Mouse (Mus musculus) liver, adult 2 months (tissue): ENCODE data around the gene 1700010B08Rik. TPM values are rescaled to one million over a fixed set of nuclear protein-coding genes. Genes with fewer than 3 reads are reported as not detected.
"Not testable (repeated sequence)": the region's sequence is repeated elsewhere in the genome, so short reads cannot be mapped to it uniquely, and the experiment has no call there.

Experiments used
- DNase-seq: peaks from one replicate; pipeline ENCODE4 v3.0.0-alpha.2; 2011; ENCODE audit warnings: low read depth, low spot score; ENCODE audit errors: extremely low read depth
- H3K27ac ChIP-seq: fragments of 200-500 bp; replicated peaks from 2 replicates; pipeline ENCODE4 v1.5.1; 2012; ENCODE audit warnings: low read depth, mild to moderate bottlenecking, control low read depth, inconsistent platforms, low read length; ENCODE audit not compliant: insufficient read depth
- H3K27me3 ChIP-seq: fragments of 200-500 bp; 2 replicates; pipeline ENCODE4 v1.6.1; 2012; ENCODE audit warnings: mild to moderate bottlenecking, moderate library complexity, low read length, inconsistent platforms; ENCODE audit not compliant: control insufficient read depth, insufficient read depth
- H3K36me3 ChIP-seq: fragments of 200-500 bp; 2 replicates; pipeline ENCODE4 v1.6.1; 2012; ENCODE audit warnings: low read length, inconsistent platforms; ENCODE audit not compliant: control insufficient read depth, insufficient read depth
- H3K4me1 ChIP-seq: fragments of 200-500 bp; 2 replicates; pipeline ENCODE4 v1.6.1; 2011; ENCODE audit warnings: low read length; ENCODE audit not compliant: control insufficient read depth, insufficient read depth
- H3K4me3 ChIP-seq: fragments of 200-500 bp; 2 replicates; pipeline ENCODE4 v1.5.1; 2011; ENCODE audit warnings: low read depth, mild to moderate bottlenecking, control low read depth, low read length, moderate library complexity; ENCODE audit not compliant: insufficient read depth
- H3K79me2 ChIP-seq: fragments of 200-500 bp; 2 replicates; pipeline ENCODE4 v1.6.1; 2012; ENCODE audit warnings: inconsistent platforms, mild to moderate bottlenecking, low read length, moderate library complexity; ENCODE audit not compliant: control insufficient read depth, insufficient read depth
- H3K9ac ChIP-seq: fragments of 200-500 bp; 2 replicates; pipeline ENCODE4 v1.6.1; 2012; ENCODE audit warnings: low read depth, mild to moderate bottlenecking, control low read depth, inconsistent platforms, low read length
- CTCF ChIP-seq: fragments of 200-500 bp; IDR thresholded peaks from 2 replicates; pipeline ENCODE4 v1.5.1; 2011; ENCODE audit warnings: low read depth, low read length, control low read depth
- POLR2A ChIP-seq: fragments of 200-500 bp; IDR thresholded peaks from 2 replicates; pipeline ENCODE4 v1.6.1; 2011; ENCODE audit warnings: low read length, control low read depth; ENCODE audit not compliant: insufficient read depth; ENCODE audit errors: extremely low read depth
- whole genome bisulfite sequencing: fragments of 180-500 bp; shearing (Covaris S2); methylation state at CpG from one replicate; pipeline ENCODE4 v1.1.7; 2018; 5-methylcytosine and 5-hydroxymethylcytosine counted together
- polyA plus RNA-seq: library from polyadenylated mRNA; depleted of rRNA; stranded (reverse); fragments of >200 nt; gene quantifications from 2 replicates; pipeline ENCODE4 v1.2.3, GENCODE M21; 2012; rRNA removed
- total RNA-seq: library from RNA; depleted of rRNA; stranded (reverse); fragments of >200 nt; gene quantifications from 2 replicates; pipeline ENCODE4 v1.2.3, GENCODE M21; 2014; rRNA removed

The 1700010B08Rik gene
- total RNA-seq (not detected in 2 replicates), polyA plus RNA-seq (not detected in 2 replicates)

GRCm38 (mm10) chr2:173719115-173719514, at the start of gene 1700010B08Rik:
Gene 1700010B08Rik (plus strand): TSS chr2:173719415.
- not testable (repeated sequence) for DNase-seq, H3K9ac ChIP-seq, H3K27ac ChIP-seq, H3K4me1 ChIP-seq, H3K79me2 ChIP-seq, H3K27me3 ChIP-seq, H3K4me3 ChIP-seq, H3K36me3 ChIP-seq
- WGBS: 87% methylated on average over 6 of the region's 7 CpGs

DNA sequence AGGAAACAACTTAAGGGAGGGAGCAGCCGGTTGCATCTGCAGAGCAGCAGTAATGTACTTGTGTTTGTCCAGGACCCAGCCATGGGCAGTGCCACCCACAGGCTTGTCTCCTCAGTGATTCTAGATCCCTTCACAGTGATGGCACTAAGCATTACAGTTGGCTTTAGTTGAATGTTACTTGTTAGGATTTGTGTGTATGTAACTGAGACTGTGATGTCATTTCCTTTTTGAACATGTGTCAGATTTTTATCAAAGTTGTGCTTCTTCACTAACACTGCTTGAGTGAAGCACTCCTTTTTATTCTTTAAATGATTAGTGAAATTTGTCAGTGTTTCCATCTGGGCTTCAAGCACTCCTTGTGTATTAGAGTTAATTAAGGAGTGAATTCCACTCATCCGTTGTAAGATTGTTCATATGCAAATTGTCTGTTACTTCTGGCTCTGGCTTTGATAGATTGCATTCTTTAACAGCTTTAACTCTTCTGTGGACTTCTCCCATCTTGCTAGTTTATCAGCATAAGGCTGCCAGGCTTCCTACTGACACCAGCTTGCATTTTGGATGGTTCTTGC, 46.8 kb upstream of the 1700010B08Rik start:
- Histone ChIP-seq H3K27ac (no peak overlapping the region), H3K9ac (no peak overlapping the region), H3K4me3 (no peak overlapping the region), H3K4me1 (peaks cover 12% of the 10 kb centered on the region), H3K36me3 (peaks cover 3% of the 10 kb centered on the region), H3K79me2 (peaks cover 32% of the 10 kb centered on the region; the same call in 1 of the 2 replicates), H3K27me3 (no peaks in the 10 kb centered on the region)
- WGBS: 62% methylated on average over 2 of the region's 2 CpGs
- TF ChIP-seq POLR2A (no peak), CTCF (no peak)
- DNase-seq: no peak

DNA sequence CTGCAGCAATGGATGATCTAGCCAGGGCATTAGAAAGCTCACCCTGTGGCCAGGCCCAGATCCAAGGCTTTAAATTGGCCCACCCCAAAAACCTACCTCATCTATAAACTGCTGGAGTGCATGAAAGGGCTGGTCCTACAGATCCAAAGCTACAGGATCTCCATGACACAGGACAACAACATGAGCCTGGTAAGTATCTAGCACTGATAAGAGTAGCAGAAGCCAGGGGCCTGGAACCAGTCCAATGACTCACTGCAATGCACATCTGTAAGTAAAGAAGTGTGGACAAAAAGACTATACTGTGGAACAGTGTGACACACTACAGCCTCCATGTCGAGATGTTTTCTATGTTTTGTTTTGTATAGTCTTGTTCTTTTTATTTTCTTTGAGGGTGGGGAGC, 45.7 kb upstream of the 1700010B08Rik start:
- no peak overlapping the region for H3K27ac ChIP-seq
- WGBS: 49% methylated on average over 1 of the region's 1 CpGs

DNA sequence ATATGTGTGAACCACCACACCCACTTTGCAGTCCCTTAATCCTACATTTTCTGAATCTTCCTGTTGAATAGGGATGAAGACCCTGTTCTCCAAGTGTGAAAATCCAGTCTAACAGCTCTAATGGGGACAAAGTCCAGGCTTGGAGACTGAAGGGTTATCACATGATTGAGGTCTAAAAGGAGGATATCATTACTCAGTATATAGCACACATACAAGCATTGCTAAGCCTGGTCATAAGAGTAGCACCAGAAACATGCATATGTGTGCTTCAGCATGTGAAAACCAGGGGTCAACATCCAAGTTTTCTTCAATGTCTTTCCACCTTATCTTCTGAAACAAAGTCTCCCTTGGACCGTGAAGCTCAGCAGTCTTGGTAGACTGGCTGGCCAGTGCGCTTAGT, 40.6 kb upstream of the 1700010B08Rik start:
- Histone ChIP-seq H3K9ac (no peak overlapping the region), H3K27ac (no peak overlapping the region), H3K4me1 (peaks cover 7% of the 10 kb centered on the region), H3K79me2 (peaks cover 23% of the 10 kb centered on the region; the same call in 1 of the 2 replicates), H3K4me3 (no peak overlapping the region), H3K27me3 (no peaks in the 10 kb centered on the region), H3K36me3 (no peaks in the 10 kb centered on the region)
- 91% methylated on average over 2 of the region's 2 CpGs for WGBS
- DNase-seq: no peak
- no peak for TF ChIP-seq POLR2A
- TF ChIP-seq CTCF: no peak

More for the DNA sequence above, 45.7 kb upstream of the 1700010B08Rik start:
- H3K36me3 ChIP-seq: peaks cover 2% of the 10 kb centered on the region; the same call in 1 of the 2 replicates
- H3K4me3 ChIP-seq: no peak overlapping the region
- TF ChIP-seq POLR2A (no peak), CTCF (no peak)
- peaks cover 12% of the 10 kb centered on the region for H3K4me1 ChIP-seq
- no peak for DNase-seq
- H3K27me3 ChIP-seq: no peaks in the 10 kb centered on the region
- H3K79me2 ChIP-seq: peaks cover 29% of the 10 kb centered on the region; the same call in 1 of the 2 replicates
- H3K9ac ChIP-seq: no peak overlapping the region

GRCm38 (mm10) chr2:173679217-173679616, 40.0 kb upstream of the 1700010B08Rik start:
- Histone ChIP-seq H3K9ac (no peak overlapping the region), H3K4me1 (peaks cover 7% of the 10 kb centered on the region), H3K27ac (no peak overlapping the region), H3K79me2 (peaks cover 25% of the 10 kb centered on the region), H3K4me3 (no peak overlapping the region), H3K36me3 (no peaks in the 10 kb centered on the region), H3K27me3 (no peaks in the 10 kb centered on the region)
- DNase-seq: no peak
- WGBS: 57% methylated on average over 3 of the region's 3 CpGs
- TF ChIP-seq POLR2A: no peak
- no peak for TF ChIP-seq CTCF

GRCm38 (mm10) chr2:173680153-173680552, 39.1 kb upstream of the 1700010B08Rik start:
- DNase-seq: no peak
- H3K79me2 ChIP-seq: peaks cover 26% of the 10 kb centered on the region
- H3K4me3 ChIP-seq: no peak overlapping the region
- 92% methylated on average over 1 of the region's 1 CpGs for WGBS
- H3K27ac ChIP-seq: no peak overlapping the region
- no peaks in the 10 kb centered on the region for H3K36me3 ChIP-seq
- H3K9ac ChIP-seq: no peak overlapping the region
- TF ChIP-seq POLR2A (no peak), CTCF (no peak)
- H3K4me1 ChIP-seq: peaks cover 7% of the 10 kb centered on the region
- no peaks in the 10 kb centered on the region for H3K27me3 ChIP-seq
